Comparison of ENCODE assay signal across 27 mouse cellular contexts in the genomic region with DNA sequence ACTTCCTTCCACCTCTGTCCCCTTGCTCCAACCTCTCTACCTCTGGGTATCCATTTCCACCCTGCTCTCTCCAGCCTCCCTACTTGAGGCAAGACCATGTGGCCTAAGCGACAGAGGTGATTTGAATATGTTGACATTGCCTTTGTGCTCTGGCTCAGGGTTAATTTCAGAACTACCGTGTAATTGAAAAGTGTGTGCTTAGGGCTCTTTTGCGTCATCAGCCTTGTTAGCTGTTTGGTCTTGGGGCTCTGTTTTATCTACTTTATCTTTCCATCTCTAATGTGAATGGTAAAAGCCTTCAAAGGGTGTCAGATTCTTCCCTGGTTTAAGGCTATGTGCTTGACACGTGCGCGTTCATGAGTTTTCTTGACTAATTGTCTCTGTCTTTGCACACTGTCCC.
"Had no signal": no experiment of that assay in that cellular context is flagged by ENCODE, and none has a peak within 500 bp of the region (broad histone marks: within the 10 kb centered on the region; RNA-seq: fewer than 3 reads in every experiment).

No protein-coding gene starts in this region.

- H3K4me3 ChIP-seq: heart, adult 2 months; heart, embryonic 13.5 days; heart, embryonic 15.5 days; hindbrain, embryonic 13.5 days; hindbrain, embryonic 15.5 days; kidney, embryonic 15.5 days; limb, embryonic 13.5 days; limb, embryonic 15.5 days; liver, embryonic 12.5 days had no signal

- H3K9me3 ChIP-seq: heart, embryonic 13.5 days; heart, embryonic 15.5 days; hindbrain, embryonic 13.5 days; hindbrain, embryonic 15.5 days; kidney, embryonic 15.5 days; limb, embryonic 13.5 days; limb, embryonic 15.5 days; liver, embryonic 12.5 days had no signal

- ATAC-seq: hindbrain, postnatal 0 days; intestine, embryonic 16.5 days; liver, embryonic 12.5 days had no signal

- DNase-seq: gastrocnemius, postnatal 14 days; gastrocnemius, postnatal 36 days; heart, adult 11 months; heart, adult 2 months; heart, postnatal 14 days; heart, postnatal 36 days; kidney, adult 11 months; kidney, adult 2 months; kidney, adult 9 months; kidney, postnatal 14 days; kidney, postnatal 36 days; layer of hippocampus, adult 9-11 months; layer of hippocampus, postnatal 36 days; left cerebral cortex, postnatal 4 days had no signal

- H3K36me3 ChIP-seq: heart, embryonic 13.5 days; heart, embryonic 15.5 days; hindbrain, embryonic 13.5 days; hindbrain, embryonic 15.5 days; kidney, embryonic 15.5 days; limb, embryonic 13.5 days; limb, embryonic 15.5 days; liver, embryonic 12.5 days had no signal

- H3K27ac ChIP-seq: heart, adult 2 months; heart, embryonic 13.5 days; heart, embryonic 15.5 days; hindbrain, embryonic 13.5 days; hindbrain, embryonic 15.5 days; hindbrain, postnatal 0 days; kidney, embryonic 15.5 days; kidney, postnatal 0 days; limb, embryonic 13.5 days; limb, embryonic 15.5 days; liver, embryonic 12.5 days; liver, embryonic 14.5 days had no signal

- H3K27me3 ChIP-seq: heart, embryonic 15.5 days; hindbrain, embryonic 13.5 days; hindbrain, embryonic 15.5 days; kidney, embryonic 15.5 days; liver, embryonic 12.5 days had no signal

- H3K4me1 ChIP-seq: heart, embryonic 13.5 days; heart, embryonic 15.5 days; hindbrain, embryonic 13.5 days; hindbrain, embryonic 15.5 days; kidney, embryonic 15.5 days; limb, embryonic 13.5 days; limb, embryonic 15.5 days; liver, embryonic 12.5 days had no signal

- H3K9ac ChIP-seq: heart, embryonic 13.5 days; heart, embryonic 15.5 days; hindbrain, embryonic 13.5 days; hindbrain, embryonic 15.5 days; kidney, embryonic 15.5 days; limb, embryonic 13.5 days; limb, embryonic 15.5 days; liver, embryonic 12.5 days; liver, embryonic 14.5 days had no signal

- H3K4me2 ChIP-seq: heart, embryonic 11.5 days; heart, embryonic 13.5 days; heart, embryonic 15.5 days; hindbrain, embryonic 13.5 days; hindbrain, embryonic 15.5 days; kidney, embryonic 15.5 days; limb, embryonic 13.5 days; limb, embryonic 15.5 days; liver, embryonic 12.5 days had no signal
